Mouse (Mus musculus): ENCODE results near the gene Car2. TPM values are rescaled to one million over a fixed set of nuclear protein-coding genes. Genes with fewer than 3 reads are reported as not detected.

The Car2 gene
- total RNA-seq, 2 experiments from 2014 or later = 47.1 to 65.0 TPM

DNA sequence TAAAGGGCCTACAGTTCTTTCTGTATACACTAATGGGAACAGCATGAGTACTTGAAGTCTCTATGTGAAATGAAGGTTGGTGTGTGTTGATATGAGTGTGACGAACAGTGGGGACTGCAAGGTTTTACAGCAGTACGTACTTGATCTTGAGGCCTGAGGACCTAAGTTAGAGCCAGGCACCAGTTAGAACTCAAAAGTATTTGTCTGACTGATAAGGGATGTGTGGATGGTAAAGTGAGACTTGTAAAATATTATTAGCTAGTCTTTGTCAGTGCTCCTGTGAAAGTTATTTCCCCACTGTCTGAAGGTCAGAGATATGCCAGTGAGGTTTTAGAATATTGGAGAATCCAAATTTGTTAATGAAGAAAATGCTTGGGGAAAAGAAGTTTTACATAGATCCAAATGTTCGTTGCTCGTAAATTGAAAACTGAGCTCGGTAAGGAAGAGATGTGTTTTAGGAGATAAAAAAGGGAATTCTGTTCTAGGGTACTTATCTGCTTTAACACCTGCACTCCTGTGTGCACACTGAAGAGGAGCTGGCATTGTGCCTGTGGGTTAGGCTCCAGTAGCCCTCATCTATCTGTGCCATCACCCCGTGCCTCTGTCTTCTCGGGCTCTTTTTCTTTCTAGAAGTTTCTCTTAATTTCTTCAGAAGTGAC is 8.7 kb upstream of the Car2 start:
- DNase-seq (ENCODE audit: low spot score in 2 of 2) = no peak

DNA sequence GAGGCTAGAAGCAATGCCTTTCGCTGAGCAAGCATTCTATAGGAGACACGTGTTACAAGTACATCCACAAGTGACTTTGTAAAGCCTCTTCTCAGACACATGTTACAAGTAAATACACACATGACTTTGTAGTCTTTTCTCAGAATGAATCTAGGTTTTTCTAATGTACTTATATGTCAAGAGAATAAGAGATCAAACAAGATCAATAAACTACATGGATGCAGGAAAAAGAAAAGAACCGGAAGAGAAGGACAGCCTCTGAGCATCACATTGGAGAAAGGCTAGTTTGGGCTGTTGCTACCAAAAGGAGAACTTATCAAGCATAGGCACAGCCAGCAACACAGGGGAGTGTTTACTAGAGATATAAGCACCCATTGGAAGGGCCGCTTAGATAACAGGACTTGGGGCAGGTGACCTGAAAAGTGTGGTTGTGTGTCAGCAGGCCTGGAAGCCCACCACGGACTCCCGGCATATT is 7.3 kb upstream of the Car2 start:
- DNase-seq (ENCODE audit: low spot score in 2 of 2) = no peak

DNA sequence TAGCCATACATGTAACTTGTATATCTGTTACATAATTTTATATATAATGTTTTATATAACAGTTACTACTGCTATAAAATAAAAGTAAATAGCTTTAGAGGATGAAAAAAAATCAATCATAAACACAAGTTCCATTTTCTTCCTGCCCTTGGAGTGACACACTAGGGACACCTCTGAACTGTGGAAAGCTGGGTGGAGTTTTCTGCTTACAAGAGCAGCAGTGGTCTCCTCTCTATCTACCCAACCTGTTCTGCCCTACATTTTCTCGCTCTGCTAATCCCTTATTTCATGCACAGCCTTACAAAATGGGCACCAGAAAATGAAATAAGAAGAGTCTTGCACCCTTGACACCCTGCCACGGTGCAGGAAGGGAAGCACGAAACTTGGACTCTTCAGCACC is 6.8 kb upstream of the Car2 start:
- no peak for DNase-seq (ENCODE audit: low spot score in 2 of 2)

DNA sequence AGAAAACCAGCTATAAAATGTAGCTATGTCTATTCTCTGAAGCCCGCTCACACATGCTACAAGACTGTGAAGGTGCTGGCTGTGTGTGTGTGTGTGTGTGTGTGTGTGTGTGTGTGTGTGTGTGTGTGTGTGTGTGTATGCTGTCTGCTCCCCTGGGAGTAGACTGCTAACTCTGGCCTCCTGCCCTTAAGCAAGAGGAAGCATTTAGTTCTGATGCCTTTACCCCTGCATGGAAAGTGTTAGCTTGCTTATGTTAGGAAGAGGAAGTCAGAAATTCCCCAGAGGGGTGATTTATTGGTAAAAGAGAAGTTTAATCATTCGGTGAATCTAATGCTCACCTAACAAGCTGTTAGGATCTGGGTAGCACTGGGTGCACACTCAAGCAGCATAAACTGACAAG is 5.8 kb upstream of the Car2 start:
- no peak for DNase-seq (ENCODE audit: low spot score in 2 of 2)

DNA sequence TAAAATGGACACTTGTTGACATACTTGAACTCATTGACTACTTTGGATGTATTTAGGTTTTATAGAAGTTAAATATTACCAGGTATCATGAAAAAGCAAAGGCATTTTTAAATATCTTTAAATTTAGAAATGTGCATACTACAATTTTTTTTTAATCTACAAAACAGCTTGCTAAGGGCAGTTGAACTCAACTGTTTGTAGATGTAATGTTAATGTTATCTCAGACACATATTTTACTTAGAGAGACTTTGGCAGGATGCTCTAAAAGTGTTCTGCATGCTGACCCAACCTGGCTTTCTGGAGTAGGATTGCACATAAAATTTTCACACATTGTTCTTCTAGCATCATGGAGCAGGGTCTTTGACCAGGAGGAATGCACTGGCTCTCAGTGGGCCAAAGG is 4.1 kb upstream of the Car2 start:
- DNase-seq (ENCODE audit: low spot score in 2 of 2) = no peak

DNA sequence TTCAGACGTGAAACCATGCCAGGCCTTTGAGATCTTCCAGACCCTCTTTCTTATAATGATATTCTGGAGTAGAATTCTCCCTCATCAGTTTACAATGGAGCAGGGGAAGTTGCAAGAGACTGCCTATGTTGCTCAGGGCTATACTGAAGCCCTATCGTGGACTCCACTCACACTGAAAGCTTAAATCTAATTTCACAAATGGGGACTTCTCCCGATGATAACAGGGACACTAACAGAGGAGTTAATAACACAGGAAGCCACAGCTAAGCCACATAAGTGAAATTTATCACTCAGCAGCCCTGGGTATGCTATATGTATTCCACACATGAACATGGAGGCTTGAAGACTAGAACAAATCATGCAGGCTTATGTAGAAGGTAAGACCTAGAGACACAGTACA is 3.3 kb upstream of the Car2 start:
- no peak for DNase-seq (ENCODE audit: low spot score in 2 of 2)

DNA sequence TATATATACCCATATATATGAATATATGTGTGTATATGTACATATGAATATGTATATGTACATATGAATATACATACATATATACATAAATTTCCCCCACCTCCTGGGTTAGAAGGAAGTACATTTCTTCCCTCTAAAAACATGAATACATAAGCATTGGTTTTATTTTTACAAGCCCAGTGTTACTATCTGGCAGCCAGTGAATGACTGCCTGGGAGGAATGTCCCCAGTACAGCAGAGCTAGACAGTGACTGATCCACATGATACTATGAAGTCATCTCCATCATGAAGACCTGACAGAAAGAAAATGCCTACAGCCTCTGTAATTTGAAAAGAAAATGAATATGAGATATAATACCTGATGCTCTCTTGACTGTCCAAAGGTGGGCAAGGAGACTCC is 1.2 kb upstream of the Car2 start:
- DNase-seq (ENCODE audit: low spot score in 2 of 2) = no peak

DNA sequence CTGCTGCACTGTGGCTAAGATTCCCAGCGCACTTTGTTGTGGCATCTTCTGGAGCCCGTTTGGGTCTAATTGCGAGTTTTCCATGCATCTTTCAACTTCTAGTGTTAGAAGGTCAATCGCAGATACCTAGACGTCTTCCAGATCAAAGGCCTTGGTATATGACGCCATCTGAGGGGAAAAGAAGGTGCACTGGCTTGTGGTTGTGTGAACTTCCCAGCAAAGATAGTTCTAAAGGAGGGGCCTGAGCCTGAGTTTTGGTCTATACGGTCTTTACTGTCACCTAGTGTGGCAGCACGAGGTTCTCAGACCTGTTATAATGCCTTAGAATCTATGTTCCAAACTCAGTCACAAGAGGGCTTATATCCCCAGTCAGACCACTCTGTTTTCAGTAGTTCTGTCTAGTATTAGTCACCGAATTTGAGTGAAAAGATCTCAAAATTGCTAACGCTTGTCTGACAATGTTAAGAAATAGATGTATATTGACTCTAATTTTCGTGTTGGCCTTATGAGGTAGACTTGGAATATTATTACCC is 1.1 kb downstream of the Car2 start:
- DNase-seq (ENCODE audit: low spot score in 2 of 2) = no peak

DNA sequence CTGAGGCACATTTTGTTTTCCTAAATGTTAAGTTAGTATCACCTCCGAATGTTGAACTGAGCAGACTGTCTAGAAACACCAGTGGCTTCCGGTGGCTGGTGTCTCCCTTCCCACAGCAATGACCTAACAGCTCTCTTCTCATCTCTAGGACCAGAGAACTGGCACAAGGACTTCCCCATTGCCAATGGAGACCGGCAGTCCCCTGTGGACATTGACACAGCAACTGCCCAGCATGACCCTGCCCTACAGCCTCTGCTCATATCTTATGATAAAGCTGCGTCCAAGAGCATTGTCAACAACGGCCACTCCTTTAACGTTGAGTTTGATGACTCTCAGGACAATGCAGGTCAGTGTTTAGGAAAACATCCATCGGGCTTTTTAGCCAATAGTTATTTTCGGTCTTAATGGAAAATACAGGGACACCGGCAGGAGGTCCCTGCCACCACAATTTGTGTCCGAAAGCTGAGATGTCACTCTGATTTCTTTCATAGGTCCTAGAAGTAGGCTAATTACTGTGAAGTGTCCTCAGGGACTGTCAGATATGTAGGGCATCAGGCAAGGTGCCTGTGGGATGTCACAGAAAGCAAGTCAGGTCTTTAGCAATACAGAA is 1.7 kb downstream of the Car2 start:
- DNase-seq (ENCODE audit: low spot score in 2 of 2) = no peak

DNA sequence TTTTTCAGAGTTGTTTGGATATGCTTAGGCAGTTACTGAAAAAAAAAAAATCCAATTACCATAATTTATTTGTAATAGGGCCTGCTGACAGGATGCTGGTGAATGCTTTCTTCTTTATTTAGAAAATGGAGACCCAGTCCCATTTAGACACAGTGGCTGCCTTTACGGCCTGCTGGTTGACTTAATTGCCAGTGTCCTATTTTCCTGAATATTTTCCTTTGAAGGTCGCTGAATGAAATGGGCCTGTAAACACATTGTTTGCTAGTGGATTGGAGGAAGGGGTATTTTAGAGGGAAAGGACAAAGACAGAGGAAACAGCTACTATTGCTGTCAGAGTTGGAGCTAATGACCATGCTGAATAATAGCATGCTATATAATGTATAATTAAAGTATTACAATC is 2.5 kb downstream of the Car2 start:
- no peak for DNase-seq (ENCODE audit: low spot score in 2 of 2)

DNA sequence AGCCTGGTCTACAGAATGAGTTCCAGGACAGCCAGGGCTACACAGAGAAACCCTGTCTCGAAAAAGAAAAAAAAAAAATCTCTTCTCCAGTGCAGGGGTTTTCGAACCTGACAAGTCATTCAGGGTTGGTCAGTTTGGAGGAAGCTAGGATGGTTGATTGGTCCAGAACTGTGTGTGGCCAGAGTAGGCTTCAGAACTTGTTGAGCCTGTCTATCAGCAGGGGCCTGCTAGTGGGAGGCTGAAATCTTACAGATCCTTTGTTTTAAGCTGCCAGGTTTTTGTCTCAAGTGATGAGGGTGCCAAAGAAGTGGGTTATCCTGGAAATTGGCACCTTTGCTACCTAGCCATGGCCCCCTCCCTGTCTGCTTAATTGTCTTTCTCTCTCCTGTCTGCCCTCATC is 3.0 kb downstream of the Car2 start:
- no peak for DNase-seq (ENCODE audit: low spot score in 2 of 2)

DNA sequence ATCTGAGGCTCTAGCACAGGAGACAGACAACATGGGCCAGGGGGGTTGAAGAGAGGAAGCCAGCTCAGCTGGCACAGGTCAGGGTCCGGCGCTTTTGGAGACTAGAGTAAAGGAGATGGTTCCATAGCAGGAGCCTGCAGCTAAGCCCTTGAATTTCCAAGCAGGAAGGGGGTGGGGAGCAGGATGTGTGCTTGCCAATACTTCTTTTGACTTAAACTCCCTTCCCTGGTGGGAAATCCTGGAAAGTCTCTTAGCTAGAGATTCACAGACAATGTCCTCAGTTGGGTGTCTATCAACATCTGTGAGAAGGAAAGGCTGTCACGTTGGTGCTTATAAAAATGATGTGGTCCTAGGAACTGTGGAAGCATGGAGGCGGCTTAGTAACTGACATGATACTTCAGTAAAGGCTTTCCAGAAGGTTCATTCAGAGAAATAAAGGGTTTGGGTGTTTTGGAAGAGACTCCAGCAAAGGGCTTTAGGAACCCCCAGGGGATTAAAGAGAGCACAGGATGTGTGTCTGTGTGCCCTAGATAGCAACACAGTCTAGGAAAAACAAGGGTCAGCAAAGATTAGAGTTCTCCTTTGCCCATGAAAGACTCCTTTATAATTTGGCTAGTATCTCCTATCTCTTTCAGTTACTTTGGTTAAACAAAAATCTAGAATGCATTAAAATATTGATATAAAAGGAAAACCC is 3.8 kb downstream of the Car2 start:
- DNase-seq (ENCODE audit: low spot score in 2 of 2) = no peak

DNA sequence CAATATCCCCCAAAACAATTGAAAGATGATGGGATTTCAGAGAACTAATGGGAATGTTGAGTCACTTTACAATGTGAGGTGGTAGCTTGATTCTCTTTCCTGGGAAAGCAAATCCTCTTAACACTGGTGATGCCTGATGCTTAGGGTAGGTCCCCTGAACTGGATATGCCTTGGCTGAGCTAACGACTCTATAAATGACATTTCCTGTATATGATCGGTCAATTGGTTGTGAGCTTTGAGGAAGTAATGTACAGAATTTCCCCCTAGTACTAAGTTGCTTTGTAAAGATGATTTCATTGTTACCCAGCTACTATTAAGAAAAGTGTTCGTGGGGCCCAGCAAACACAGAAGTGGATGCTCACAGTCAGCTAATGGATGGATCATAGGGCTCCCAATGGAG is 6.9 kb downstream of the Car2 start:
- DNase-seq (ENCODE audit: low spot score in 2 of 2) = no peak

DNA sequence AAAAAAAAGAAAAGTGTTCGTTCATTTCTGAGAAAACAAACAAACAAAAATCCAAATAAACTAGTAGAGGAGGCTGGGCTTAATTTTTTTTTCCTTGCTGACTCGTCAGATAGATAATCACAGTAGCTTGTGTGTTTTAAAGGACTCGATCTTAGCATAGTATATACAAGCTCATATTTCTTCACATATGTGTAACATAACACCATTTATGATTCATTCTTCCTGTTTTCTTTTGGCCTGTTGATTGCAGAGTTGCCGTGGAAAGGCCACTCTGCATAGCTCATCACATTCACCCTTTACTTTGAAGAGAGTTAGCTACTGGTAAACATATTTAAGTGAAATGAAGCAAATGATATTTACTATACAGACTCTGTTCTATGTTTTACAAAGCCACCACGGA is 7.6 kb downstream of the Car2 start:
- DNase-seq (ENCODE audit: low spot score in 2 of 2) = no peak

DNA sequence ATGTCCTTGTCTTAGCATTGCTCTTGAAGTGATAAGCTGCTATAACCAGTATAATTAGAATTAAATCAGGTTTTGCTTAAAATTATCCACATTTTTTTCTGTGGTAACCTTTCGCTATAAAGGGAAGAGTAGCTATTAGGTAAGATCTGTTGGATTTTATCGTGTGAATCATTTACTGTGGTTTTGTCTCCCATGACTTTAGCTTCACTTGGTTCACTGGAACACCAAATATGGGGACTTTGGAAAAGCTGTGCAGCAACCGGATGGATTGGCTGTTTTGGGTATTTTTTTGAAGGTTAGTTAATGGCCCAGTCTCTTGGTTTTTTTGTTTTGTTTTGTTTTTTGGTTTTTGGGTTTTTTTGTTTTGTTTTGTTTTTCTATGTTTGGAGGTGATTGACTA is 9.3 kb downstream of the Car2 start:
- no peak for DNase-seq (ENCODE audit: low spot score in 2 of 2)

DNA sequence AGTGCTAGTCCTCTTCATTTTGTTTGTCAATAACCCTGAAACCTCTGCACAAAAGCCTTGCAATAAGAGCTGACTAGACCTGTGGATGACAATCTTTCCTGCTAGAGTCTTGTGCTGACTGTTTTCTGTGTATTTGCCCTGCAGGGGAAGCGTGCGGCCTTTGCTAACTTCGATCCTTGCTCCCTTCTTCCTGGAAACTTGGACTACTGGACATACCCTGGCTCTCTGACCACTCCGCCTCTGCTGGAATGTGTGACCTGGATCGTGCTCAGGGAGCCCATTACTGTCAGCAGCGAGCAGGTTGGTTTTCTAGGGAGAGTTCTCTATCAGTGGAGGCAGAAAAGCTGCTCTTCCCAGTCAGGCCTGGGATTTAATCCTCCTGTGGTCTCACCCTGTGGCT is 11.7 kb downstream of the Car2 start:
- DNase-seq (ENCODE audit: low spot score in 2 of 2) = no peak

DNA sequence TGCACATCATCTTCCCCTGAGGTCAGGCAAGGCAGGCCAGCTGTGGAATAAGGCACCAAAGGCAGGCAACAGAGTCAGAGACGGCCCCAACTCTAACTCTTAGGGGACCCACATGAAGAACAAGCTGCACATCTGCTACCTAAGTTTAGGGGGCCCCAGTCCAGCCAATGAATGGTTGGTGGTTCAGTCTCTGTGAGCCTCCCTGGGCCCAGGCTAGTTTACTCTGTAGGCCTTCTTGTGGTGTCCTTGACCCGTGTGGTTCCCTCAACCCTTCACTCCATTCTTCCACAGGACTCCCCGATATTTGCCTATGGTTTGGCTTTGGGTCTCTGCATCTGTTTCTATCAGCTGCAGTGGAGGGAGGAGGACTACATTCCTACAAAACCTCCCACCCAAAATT is 17.3 kb downstream of the Car2 start:
- DNase-seq (ENCODE audit: low spot score in 2 of 2) = no peak

DNA sequence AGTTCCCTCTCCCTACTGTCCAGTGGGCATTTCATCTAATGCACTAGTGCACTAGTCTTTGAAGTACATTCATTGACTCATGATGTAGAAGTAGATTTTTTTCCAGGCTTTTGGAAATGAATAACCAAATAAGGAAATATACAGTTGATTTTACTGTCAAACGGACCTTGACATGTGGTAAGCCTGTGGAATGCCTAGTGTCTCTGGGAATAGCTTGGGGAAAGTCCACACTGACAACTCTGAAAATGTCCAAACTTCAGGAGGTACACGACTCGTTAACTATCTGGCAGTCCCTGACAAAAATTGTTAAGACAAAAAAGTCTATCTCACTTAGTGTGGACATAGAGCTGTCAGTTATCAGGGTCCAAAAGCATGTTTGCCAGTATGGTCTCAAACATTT is 18.1 kb downstream of the Car2 start:
- no peak for DNase-seq (ENCODE audit: low spot score in 2 of 2)

DNA sequence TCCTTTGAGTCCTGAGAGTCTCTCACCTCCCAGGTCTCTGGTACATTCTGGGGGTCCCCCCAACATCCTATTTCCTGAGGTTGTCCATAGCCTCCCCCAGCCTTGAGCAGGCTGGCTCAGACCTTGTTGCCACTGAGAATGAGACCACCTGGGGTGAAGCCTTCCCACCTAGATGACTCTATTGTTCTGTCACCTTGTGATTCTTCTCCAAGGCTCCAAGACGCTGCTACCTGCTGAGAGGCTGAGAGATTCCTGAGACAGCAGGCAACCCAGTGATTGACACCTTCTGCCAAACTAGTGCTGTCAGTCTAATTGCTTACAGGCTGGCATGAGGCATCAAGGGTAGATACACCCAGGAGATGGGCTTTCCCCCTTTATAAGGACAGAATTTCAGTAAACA is 21.2 kb downstream of the Car2 start:
- no peak for DNase-seq (ENCODE audit: low spot score in 2 of 2)

DNA sequence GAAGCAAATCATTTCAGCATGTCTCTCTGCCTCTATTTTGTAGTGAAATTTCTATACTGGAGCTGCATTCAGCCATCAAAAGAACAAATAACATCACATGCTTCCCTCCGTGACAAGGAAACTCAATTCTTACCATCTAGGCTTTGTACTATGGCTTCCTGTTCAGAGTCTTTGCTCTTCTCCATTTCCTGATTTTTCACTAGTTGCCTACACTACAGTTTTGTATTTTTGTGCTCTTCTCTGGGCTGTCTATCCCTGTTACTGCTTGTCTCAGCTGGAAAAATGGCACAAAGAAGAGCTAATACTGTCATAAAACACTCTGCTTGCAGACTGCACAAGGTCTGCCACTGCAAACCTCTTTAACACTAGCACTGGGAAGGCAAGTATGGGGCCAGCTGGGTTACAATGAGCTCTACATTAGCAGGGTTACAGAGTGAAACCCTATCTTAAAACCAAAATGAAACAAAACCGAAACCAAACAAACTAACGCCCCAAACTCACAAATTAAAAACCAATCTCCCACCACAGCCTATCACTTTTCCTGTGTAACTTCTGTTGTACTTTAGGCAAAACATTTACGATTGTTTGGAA is 26.0 kb downstream of the Car2 start:
- no peak for DNase-seq (ENCODE audit: low spot score in 2 of 2)

DNA sequence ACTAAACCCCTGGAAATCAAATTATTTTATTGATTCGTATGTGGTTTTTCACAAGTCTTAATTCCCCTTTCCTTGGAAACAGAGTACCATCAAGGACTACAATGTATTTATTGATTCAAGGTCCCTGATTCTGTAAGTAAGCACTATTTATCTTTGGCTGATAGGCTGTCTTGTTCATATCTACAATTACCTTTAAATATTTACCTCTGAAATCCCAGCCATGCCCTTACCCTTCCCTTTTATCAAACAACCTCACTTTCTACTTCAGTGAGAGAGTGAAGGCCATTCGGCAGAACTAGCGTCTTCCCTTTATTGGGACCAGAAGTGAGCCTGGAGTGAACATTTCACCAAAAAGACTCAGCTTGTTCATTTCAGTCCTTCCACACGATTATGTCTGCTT is 27.7 kb downstream of the Car2 start:
- DNase-seq (ENCODE audit: low spot score in 2 of 2) = no peak

DNA sequence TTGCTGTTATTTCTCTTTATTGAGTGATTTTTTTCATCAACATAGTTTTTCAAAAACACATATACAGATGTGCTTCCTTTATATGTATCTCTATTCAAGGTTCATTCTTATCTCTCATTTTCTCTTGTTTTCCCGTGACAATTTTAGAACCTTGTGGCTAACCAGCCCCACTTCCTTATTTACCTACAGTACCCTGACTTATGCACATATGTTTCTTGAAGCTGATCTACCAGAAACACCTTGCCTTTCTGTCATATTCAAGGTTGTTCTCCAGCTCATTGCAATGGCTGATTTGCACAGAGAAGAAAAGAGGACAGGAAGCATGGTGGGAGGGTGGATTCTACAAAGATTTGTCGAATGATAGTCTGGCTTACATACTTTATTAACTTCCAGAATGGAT is 29.3 kb downstream of the Car2 start:
- DNase-seq (ENCODE audit: low spot score in 2 of 2) = no peak

Data from adrenal gland, postnatal 4 days (tissue).